Mouse (Mus musculus): ENCODE results near the gene C2. TPM values are rescaled to one million over a fixed set of nuclear protein-coding genes. Genes with fewer than 3 reads are reported as not detected.
"Not testable (repeated sequence)": the region's sequence is repeated elsewhere in the genome, so short reads cannot be mapped to it uniquely, and the experiment has no call there.

C2 gene
- polyA plus RNA-seq, 1 experiment, result 0.43 TPM

DNA sequence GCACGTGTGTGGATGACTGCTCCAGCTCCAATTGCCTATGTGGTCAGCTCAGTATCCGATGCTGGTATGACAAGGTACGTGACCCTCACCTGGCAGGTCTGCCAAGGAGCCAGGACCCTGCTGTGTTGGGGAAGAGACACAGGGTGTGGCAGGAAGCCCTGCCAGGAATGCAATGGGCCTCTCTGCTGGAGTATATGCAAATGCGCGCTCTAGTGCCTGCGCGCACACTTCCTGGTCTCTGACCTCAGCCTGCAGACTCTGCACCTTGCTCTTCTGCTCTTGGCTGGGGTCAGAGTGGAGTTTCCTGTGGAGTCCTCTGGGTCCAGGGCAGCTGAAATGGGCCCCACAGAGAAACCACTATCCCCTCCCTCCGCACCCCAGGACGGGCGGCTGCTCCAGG, 12.9 kb upstream of the C2 start:
- no peak overlapping the region for H3ac ChIP-seq (ENCODE audit: control insufficient read depth, insufficient read length)
- no peak overlapping the region for H3K4me3 ChIP-seq
- H3K4me2 ChIP-seq (ENCODE audit: low read depth), result no peak overlapping the region
- H3K79me2 ChIP-seq (ENCODE audit: control insufficient read depth, insufficient read depth), result no peaks in the 10 kb centered on the region
- TF ChIP-seq MYOD1 (IDR thresholded peaks at IDR 0.05; ENCODE audit: control insufficient read depth in 1 of 3, insufficient read length in 2 of 3, low read depth in 2 of 3) (no peak), POLR2A (IDR thresholded peaks at IDR 0.05; ENCODE audit: insufficient read length, low read depth) (peak; percentile 3), CEBPB (IDR thresholded peaks at IDR 0.05; ENCODE audit: insufficient read depth, poor library complexity, severe bottlenecking) (no peak), SRF (IDR thresholded peaks at IDR 0.05; ENCODE audit: control insufficient read depth, insufficient read length, low read depth) (no peak)
- H3K36me3 ChIP-seq (ENCODE audit: control insufficient read depth, insufficient read depth), result peaks cover 22% of the 10 kb centered on the region
- no peaks in the 10 kb centered on the region for H3K27me3 ChIP-seq (ENCODE audit: control insufficient read depth, insufficient read depth, insufficient read length)

DNA sequence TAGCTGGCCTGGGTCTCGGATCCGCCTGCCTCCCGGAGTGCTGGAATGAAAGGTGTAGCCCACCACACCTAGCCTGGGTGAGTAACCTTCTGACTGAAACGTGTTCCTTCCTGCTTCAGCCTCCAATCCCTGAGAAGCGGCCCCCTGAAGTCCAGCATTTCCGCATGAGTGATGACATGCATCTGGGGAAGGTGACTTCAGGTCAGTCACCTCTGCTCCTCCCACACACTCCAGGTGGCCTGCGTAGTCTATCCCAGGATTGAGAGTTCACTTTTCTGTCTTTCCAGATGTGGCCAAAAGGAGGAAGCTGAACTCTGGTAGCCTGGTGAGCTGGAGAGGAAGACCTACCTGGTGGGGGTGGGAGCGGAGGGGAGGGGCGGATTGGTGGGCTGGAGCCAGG, 4.8 kb upstream of the C2 start:
- Histone ChIP-seq H3ac (ENCODE audit: control insufficient read depth, insufficient read length) (no peak overlapping the region), H3K4me2 (ENCODE audit: low read depth) (no peak overlapping the region), H3K36me3 (ENCODE audit: control insufficient read depth, insufficient read depth) (peaks cover 5% of the 10 kb centered on the region), H3K4me3 (no peak overlapping the region), H3K79me2 (ENCODE audit: control insufficient read depth, insufficient read depth) (peaks cover 28% of the 10 kb centered on the region), H3K27me3 (ENCODE audit: control insufficient read depth, insufficient read depth, insufficient read length) (no peaks in the 10 kb centered on the region)
- TF ChIP-seq MAX (IDR thresholded peaks at IDR 0.05; ENCODE audit: low read depth) (no peak), POLR2A (IDR thresholded peaks at IDR 0.05; ENCODE audit: insufficient read length, low read depth) (no peak), USF1 (IDR thresholded peaks at IDR 0.05; ENCODE audit: low read depth) (no peak), REST (IDR thresholded peaks at IDR 0.05; ENCODE audit: insufficient read depth, insufficient read length) (no peak), SRF (IDR thresholded peaks at IDR 0.05; ENCODE audit: control insufficient read depth, insufficient read length, low read depth) (no peak), CEBPB (IDR thresholded peaks at IDR 0.05; ENCODE audit: insufficient read depth, poor library complexity, severe bottlenecking) (no peak), E2F4 (IDR thresholded peaks at IDR 0.05; ENCODE audit: insufficient read depth) (no peak), MYOG (IDR thresholded peaks at IDR 0.05; ENCODE audit: control insufficient read depth in 1 of 3, insufficient read depth in 1 of 3, insufficient read length in 2 of 3, low read depth in 2 of 3) (no peak), TCF12 (IDR thresholded peaks at IDR 0.05; ENCODE audit: insufficient read depth, poor library complexity, severe bottlenecking) (no peak), POLR2AphosphoS2 (IDR thresholded peaks at IDR 0.05; ENCODE audit: insufficient read length, low read depth) (no peak), MYOD1 (IDR thresholded peaks at IDR 0.05; ENCODE audit: control insufficient read depth in 1 of 3, insufficient read length in 2 of 3, low read depth in 2 of 3) (no peak), TCF3 (IDR thresholded peaks at IDR 0.05; ENCODE audit: insufficient read length, low read depth) (no peak)

DNA sequence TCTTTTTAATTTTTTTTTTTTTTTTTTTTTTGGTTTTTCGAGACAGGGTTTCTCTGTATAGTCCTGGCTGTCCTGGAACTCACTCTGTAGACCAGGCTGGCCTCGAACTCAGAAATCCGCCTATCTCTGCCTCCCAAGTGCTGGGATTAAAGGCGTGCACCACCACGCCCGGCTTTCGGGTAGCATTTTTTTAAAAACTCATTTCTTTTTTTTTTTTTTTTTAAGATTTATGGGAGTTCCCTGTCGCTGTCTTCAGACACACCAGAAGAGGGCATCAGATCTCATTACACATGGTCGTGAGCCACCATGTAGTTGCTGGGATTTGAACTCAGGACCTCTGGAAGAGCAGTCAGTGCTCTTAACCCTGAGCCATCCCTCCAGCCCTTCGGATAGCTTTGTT, 3.9 kb upstream of the C2 start:
- not testable (repeated sequence) for H3K36me3 ChIP-seq (ENCODE audit: control insufficient read depth, insufficient read depth); H3ac ChIP-seq (ENCODE audit: control insufficient read depth, insufficient read length); H3K4me2 ChIP-seq (ENCODE audit: low read depth); H3K27me3 ChIP-seq (ENCODE audit: control insufficient read depth, insufficient read depth, insufficient read length); H3K4me3 ChIP-seq
- H3K79me2 ChIP-seq (ENCODE audit: control insufficient read depth, insufficient read depth), result peaks cover 28% of the 10 kb centered on the region

DNA sequence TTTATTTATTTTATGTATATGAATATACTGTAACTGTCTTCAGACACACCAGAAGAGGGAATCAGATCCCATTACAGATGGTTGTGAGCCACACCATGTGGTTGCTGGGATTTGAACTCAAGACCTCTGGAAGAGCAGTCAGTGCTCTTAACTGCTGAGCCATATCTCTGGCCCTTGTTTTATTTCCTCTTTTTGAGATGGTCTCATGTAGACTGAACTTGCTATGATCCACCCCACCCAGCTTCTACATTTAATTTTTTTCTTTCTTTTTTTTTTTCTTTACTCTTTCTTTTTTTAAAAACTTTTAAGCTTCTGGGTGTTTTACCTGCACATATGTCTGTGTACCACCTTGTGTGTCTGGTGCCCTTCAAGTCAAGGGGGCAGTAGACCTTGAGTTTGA, 2.8 kb upstream of the C2 start:
- Histone ChIP-seq H3K4me2 (ENCODE audit: low read depth) (peak overlapping the region; percentile 80), H3K79me2 (ENCODE audit: control insufficient read depth, insufficient read depth) (peaks cover 28% of the 10 kb centered on the region)
- H3ac ChIP-seq (ENCODE audit: control insufficient read depth, insufficient read length); H3K27me3 ChIP-seq (ENCODE audit: control insufficient read depth, insufficient read depth, insufficient read length); H3K36me3 ChIP-seq (ENCODE audit: control insufficient read depth, insufficient read depth); H3K4me3 ChIP-seq: not testable (repeated sequence)

DNA sequence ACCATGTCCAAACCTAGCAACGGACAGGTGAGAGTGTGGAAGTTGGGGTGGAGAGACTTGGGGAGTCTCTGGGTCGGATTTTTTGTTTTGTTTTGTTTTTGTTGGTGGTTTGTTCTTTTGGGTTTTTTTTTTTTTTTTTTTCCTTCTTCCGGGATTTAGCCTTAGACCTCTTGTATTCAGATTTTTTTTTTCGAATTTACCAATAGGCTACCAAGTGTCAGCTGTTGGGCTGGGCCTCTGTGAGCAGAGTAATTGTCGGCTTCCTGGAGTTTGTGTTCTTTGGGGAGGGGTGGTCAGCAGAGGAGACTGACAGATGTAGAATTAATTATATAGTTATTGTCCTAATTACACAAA, 1.8 kb upstream of the C2 start:
- H3K4me3 ChIP-seq, result peak overlapping the region; percentile 91
- H3K27me3 ChIP-seq (ENCODE audit: control insufficient read depth, insufficient read depth, insufficient read length), result no peaks in the 10 kb centered on the region
- peaks cover 4% of the 10 kb centered on the region for H3K36me3 ChIP-seq (ENCODE audit: control insufficient read depth, insufficient read depth)
- peaks cover 28% of the 10 kb centered on the region for H3K79me2 ChIP-seq (ENCODE audit: control insufficient read depth, insufficient read depth)
- TF ChIP-seq MAX (IDR thresholded peaks at IDR 0.05; ENCODE audit: low read depth) (no peak), POLR2AphosphoS2 (IDR thresholded peaks at IDR 0.05; ENCODE audit: insufficient read length, low read depth) (no peak), USF1 (IDR thresholded peaks at IDR 0.05; ENCODE audit: low read depth) (peak; percentile 34), E2F4 (IDR thresholded peaks at IDR 0.05; ENCODE audit: insufficient read depth) (no peak), MYOG (IDR thresholded peaks at IDR 0.05; ENCODE audit: control insufficient read depth in 1 of 3, insufficient read depth in 1 of 3, insufficient read length in 2 of 3, low read depth in 2 of 3) (no peak), REST (IDR thresholded peaks at IDR 0.05; ENCODE audit: insufficient read depth, insufficient read length) (no peak)
- peak overlapping the region; percentile 75 for H3ac ChIP-seq (ENCODE audit: control insufficient read depth, insufficient read length)
- H3K4me2 ChIP-seq (ENCODE audit: low read depth), result peak overlapping the region; percentile 80

DNA sequence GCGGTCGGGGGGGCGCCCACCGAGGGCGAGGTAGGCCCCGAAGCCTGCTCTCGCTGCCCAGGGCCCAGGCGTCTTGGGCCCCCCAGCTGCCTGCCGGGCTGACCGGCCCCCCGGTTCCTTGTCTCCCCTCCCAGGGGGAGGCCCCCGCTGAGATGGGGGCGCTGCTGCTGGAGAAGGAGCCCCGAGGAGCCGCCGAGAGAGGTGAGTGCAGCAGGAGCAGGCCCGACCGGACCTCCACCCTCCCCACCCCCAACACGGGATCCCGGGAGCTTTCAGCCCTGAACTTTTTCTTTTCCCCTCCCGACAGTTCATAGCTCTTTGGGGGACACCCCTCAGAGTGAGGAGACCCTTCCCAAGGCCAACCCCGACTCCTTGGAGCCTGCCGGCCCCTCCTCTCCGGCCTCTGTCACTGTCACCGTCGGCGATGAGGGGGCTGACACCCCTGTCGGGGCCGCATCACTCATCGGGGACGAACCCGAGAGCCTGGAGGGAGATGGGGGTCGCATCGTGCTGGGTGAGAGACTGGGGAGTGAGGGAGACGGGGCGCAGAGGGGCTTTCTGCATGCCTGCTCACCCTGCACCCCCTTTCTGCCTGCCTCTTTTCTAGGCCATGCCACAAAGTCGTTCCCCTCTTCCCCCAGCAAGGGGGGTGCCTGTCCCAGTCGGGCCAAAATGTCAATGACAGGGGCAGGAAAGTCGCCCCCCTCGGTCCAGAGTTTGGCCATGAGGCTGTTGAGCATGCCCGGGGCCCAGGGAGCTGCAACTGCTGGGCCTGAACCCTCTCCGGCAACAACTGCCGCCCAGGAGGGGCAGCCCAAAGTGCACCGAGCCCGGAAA, 1.2 kb upstream of the C2 start:
- peaks cover 4% of the 10 kb centered on the region for H3K36me3 ChIP-seq (ENCODE audit: control insufficient read depth, insufficient read depth)
- peak overlapping the region; percentile 75 for H3ac ChIP-seq (ENCODE audit: control insufficient read depth, insufficient read length)
- peak overlapping the region; percentile 91 for H3K4me3 ChIP-seq
- H3K79me2 ChIP-seq (ENCODE audit: control insufficient read depth, insufficient read depth), result peaks cover 28% of the 10 kb centered on the region
- H3K27me3 ChIP-seq (ENCODE audit: control insufficient read depth, insufficient read depth, insufficient read length), result no peaks in the 10 kb centered on the region
- H3K4me2 ChIP-seq (ENCODE audit: low read depth), result peak overlapping the region; percentile 80
- no peak for TF ChIP-seq TCF3 (IDR thresholded peaks at IDR 0.05; ENCODE audit: insufficient read length, low read depth)
- no peak for TF ChIP-seq REST (IDR thresholded peaks at IDR 0.05; ENCODE audit: insufficient read depth, insufficient read length)
- TF ChIP-seq MYOG (IDR thresholded peaks at IDR 0.05; ENCODE audit: control insufficient read depth in 1 of 3, insufficient read depth in 1 of 3, insufficient read length in 2 of 3, low read depth in 2 of 3), result peak in 1 of 3 experiments; percentile 37
- no peak for TF ChIP-seq E2F4 (IDR thresholded peaks at IDR 0.05; ENCODE audit: insufficient read depth)
- no peak for TF ChIP-seq MAX (IDR thresholded peaks at IDR 0.05; ENCODE audit: low read depth)
- no peak for TF ChIP-seq MYOD1 (IDR thresholded peaks at IDR 0.05; ENCODE audit: control insufficient read depth in 1 of 3, insufficient read length in 2 of 3, low read depth in 2 of 3)
- TF ChIP-seq SRF (IDR thresholded peaks at IDR 0.05; ENCODE audit: control insufficient read depth, insufficient read length, low read depth), result no peak
- TF ChIP-seq POLR2A (IDR thresholded peaks at IDR 0.05; ENCODE audit: insufficient read length, low read depth), result peak; percentile 8
- no peak for TF ChIP-seq USF1 (IDR thresholded peaks at IDR 0.05; ENCODE audit: low read depth)

Measured in myocyte (in vitro differentiated cells).